Mouse (Mus musculus) bone marrow, adult 2 months (tissue): ENCODE measurements around the gene Psap.

ENCODE experiments used
- CTCF ChIP-seq: fragments of 200-500 bp; IDR thresholded peaks from 2 replicates; pipeline ENCODE4 v1.5.1; 2011; ENCODE audit warnings: low read length, control low read depth; ENCODE audit not compliant: control insufficient read depth, insufficient read depth
- POLR2A ChIP-seq: fragments of 200-500 bp; IDR thresholded peaks from 2 replicates; pipeline ENCODE4 v1.6.1; 2011; ENCODE audit warnings: low read depth, mild to moderate bottlenecking, control low read depth, low read length, borderline replicate concordance; ENCODE audit not compliant: control insufficient read depth

GRCm38 (mm10) chr10:60230321-60231088 is 46.9 kb upstream of the Psap start:
- TF ChIP-seq POLR2A (no peak), CTCF (no peak)
